Mouse (Mus musculus) MEL (cell line): ENCODE measurements around the gene Pparg. TPM values are rescaled to one million over a fixed set of nuclear protein-coding genes. Genes with fewer than 3 reads are reported as not detected.

Experiments used
- DNase-seq: peaks from one replicate; pipeline ENCODE4 v3.0.0; 2011; ENCODE audit warnings: low read depth, low spot score
- H3K27ac ChIP-seq: 2 replicates; pipeline ENCODE4 v1.5.1; 2012; ENCODE audit warnings: low read depth, mild to moderate bottlenecking, control low read depth, low read length, moderate library complexity; ENCODE audit not compliant: control insufficient read depth
- H3K27me3 ChIP-seq, 2 experiments: fragments of 150-350 bp in 1 of 2; sonication (generic) in 1 of 2; 2 replicates each; pipeline ENCODE4 v1.6.1; 2012; ENCODE audit warnings: low read length in 2 of 2, mild to moderate bottlenecking in 2 of 2, improper control_type of control experiment in 1 of 2, moderate library complexity in 1 of 2; ENCODE audit not compliant: insufficient read depth in 2 of 2, control insufficient read depth in 1 of 2
- H3K36me3 ChIP-seq, 2 experiments: 2 replicates each; pipeline ENCODE4 v1.6.1; 2012 to 2014; ENCODE audit warnings: low read length in 2 of 2, improper control_type of control experiment in 1 of 2, inconsistent platforms in 1 of 2, mild to moderate bottlenecking in 1 of 2; ENCODE audit not compliant: insufficient read depth in 2 of 2, control insufficient read depth in 1 of 2
- H3K4me1 ChIP-seq, 2 experiments: fragments of 150-350 bp in 1 of 2; sonication (generic) in 1 of 2; 2 replicates each; pipeline ENCODE4 v1.6.1; 2012; ENCODE audit warnings: low read length in 2 of 2, improper control_type of control experiment in 1 of 2, mild to moderate bottlenecking in 1 of 2; ENCODE audit not compliant: insufficient read depth in 2 of 2, control insufficient read depth in 1 of 2
- H3K4me3 ChIP-seq, 2 experiments: fragments of 150-350 bp in 1 of 2; sonication (generic) in 1 of 2; 2 replicates each; pipeline ENCODE4 v1.5.1; 2012; ENCODE audit warnings: low read depth in 2 of 2, low read length in 2 of 2, mild to moderate bottlenecking in 2 of 2, moderate library complexity in 2 of 2, control low read depth in 1 of 2, improper control_type of control experiment in 1 of 2; ENCODE audit not compliant: control insufficient read depth in 1 of 2, insufficient read depth in 1 of 2
- H3K79me2 ChIP-seq: 2 replicates; pipeline ENCODE4 v1.6.1; 2012; ENCODE audit warnings: mild to moderate bottlenecking, low read length, moderate library complexity; ENCODE audit not compliant: control insufficient read depth, poor library complexity, insufficient read depth
- H3K9ac ChIP-seq: 2 replicates; pipeline ENCODE4 v1.6.1; 2012; ENCODE audit warnings: low read depth, mild to moderate bottlenecking, control low read depth, low read length, moderate library complexity; ENCODE audit not compliant: control insufficient read depth, poor library complexity, severe bottlenecking
- H3K9me3 ChIP-seq: fragments of 150-350 bp; sonication (generic); replicated peaks from 2 replicates; pipeline ENCODE4 v1.6.1; 2012; ENCODE audit warnings: mild to moderate bottlenecking, low read length, improper control_type of control experiment, moderate library complexity; ENCODE audit not compliant: insufficient read depth
- BHLHE40 ChIP-seq: IDR thresholded peaks from 2 replicates; pipeline ENCODE4 v1.6.1; 2012; ENCODE audit warnings: low read depth, mild to moderate bottlenecking, inconsistent platforms, low read length, improper control_type of control experiment, borderline replicate concordance
- CHD1 ChIP-seq: IDR thresholded peaks from 2 replicates; pipeline ENCODE4 v1.6.1; 2012; ENCODE audit warnings: low read depth, mild to moderate bottlenecking, inconsistent platforms, low read length, improper control_type of control experiment
- CHD2 ChIP-seq: IDR thresholded peaks from 2 replicates; pipeline ENCODE4 v1.6.1; 2011; ENCODE audit warnings: low read length, improper control_type of control experiment
- CTCF ChIP-seq, 3 experiments: IDR thresholded peaks in 2 of 3; conservative IDR thresholded peaks in 1 of 3; 2 replicates each; pipeline ENCODE4 v1.5.1; 2011 to 2012; ENCODE audit warnings: low read length in 3 of 3, low read depth in 2 of 3, mild to moderate bottlenecking in 2 of 3, improper control_type of control experiment in 1 of 3, inconsistent platforms in 1 of 3, mixed read lengths in 1 of 3, moderate library complexity in 1 of 3; ENCODE audit not compliant: control insufficient read depth in 1 of 3, insufficient read depth in 1 of 3, poor library complexity in 1 of 3, severe bottlenecking in 1 of 3
- E2F4 ChIP-seq: IDR thresholded peaks from 2 replicates; pipeline ENCODE4 v1.6.1; 2011; ENCODE audit warnings: low read depth, low read length, improper control_type of control experiment, borderline replicate concordance
- EP300 ChIP-seq, 2 experiments: IDR thresholded peaks; 2 replicates each; pipeline ENCODE4 v1.6.1; 2011; ENCODE audit warnings: improper control_type of control experiment in 2 of 2, low read length in 2 of 2, low read depth in 1 of 2, mild to moderate bottlenecking in 1 of 2
- ETS1 ChIP-seq: IDR thresholded peaks from 2 replicates; pipeline ENCODE4 v1.6.1; 2012; ENCODE audit warnings: low read depth, mild to moderate bottlenecking, inconsistent platforms, low read length, improper control_type of control experiment, moderate library complexity
- GATA1 ChIP-seq: IDR thresholded peaks from 2 replicates; pipeline ENCODE4 v1.6.1; 2011; ENCODE audit warnings: low read depth, low read length, improper control_type of control experiment
- KAT2A ChIP-seq: conservative IDR thresholded peaks from 2 replicates; pipeline ENCODE4 v1.6.1; 2012; ENCODE audit warnings: low read depth, low read length, improper control_type of control experiment, inconsistent platforms
- MEF2A ChIP-seq: IDR thresholded peaks from 2 replicates; pipeline ENCODE4 v1.6.1; 2014; ENCODE audit warnings: low read depth, mild to moderate bottlenecking, inconsistent platforms, low read length, improper control_type of control experiment; ENCODE audit not compliant: poor library complexity, insufficient replicate concordance, severe bottlenecking; ENCODE audit errors: extremely low read depth
- MYC ChIP-seq: IDR thresholded peaks from 2 replicates; pipeline ENCODE4 v1.6.1; 2011; ENCODE audit warnings: low read depth, mild to moderate bottlenecking, low read length, improper control_type of control experiment, moderate library complexity
- NRF1 ChIP-seq: IDR thresholded peaks from 2 replicates; pipeline ENCODE4 v1.6.1; 2014; ENCODE audit warnings: low read depth, mild to moderate bottlenecking, inconsistent platforms, low read length, improper control_type of control experiment, moderate library complexity; ENCODE audit not compliant: poor library complexity, insufficient read depth, severe bottlenecking
- POLR2A ChIP-seq, 2 experiments: IDR thresholded peaks; 2 replicates each; pipeline ENCODE4 v1.6.1; 2011 to 2012; ENCODE audit warnings: low read length in 2 of 2, mild to moderate bottlenecking in 2 of 2, control low read depth in 1 of 2, improper control_type of control experiment in 1 of 2, low read depth in 1 of 2, moderate library complexity in 1 of 2; ENCODE audit not compliant: control insufficient read depth in 1 of 2, insufficient read depth in 1 of 2, poor library complexity in 1 of 2
- POLR2AphosphoS5 ChIP-seq: IDR thresholded peaks from 2 replicates; pipeline ENCODE4 v1.6.1; 2012; ENCODE audit warnings: low read depth, borderline replicate concordance, mild to moderate bottlenecking, inconsistent platforms, low read length, moderate library complexity, mixed read lengths
- RCOR1 ChIP-seq: IDR thresholded peaks from 2 replicates; pipeline ENCODE4 v1.6.1; 2012; ENCODE audit warnings: low read depth, mild to moderate bottlenecking, inconsistent platforms, low read length, improper control_type of control experiment
- TAL1 ChIP-seq: IDR thresholded peaks from 2 replicates; pipeline ENCODE4 v1.6.1; 2012; ENCODE audit warnings: mild to moderate bottlenecking, inconsistent platforms, low read length, moderate library complexity, mixed read lengths
- TCF12 ChIP-seq: IDR thresholded peaks from 2 replicates; pipeline ENCODE4 v1.6.1; 2014; ENCODE audit warnings: low read depth, mild to moderate bottlenecking, inconsistent platforms, low read length, improper control_type of control experiment, moderate library complexity
- UBTF ChIP-seq: IDR thresholded peaks from 2 replicates; pipeline ENCODE4 v1.6.1; 2012; ENCODE audit warnings: low read depth, mild to moderate bottlenecking, inconsistent platforms, low read length, improper control_type of control experiment, moderate library complexity, borderline replicate concordance; ENCODE audit not compliant: insufficient read depth
- USF1 ChIP-seq: IDR thresholded peaks from 2 replicates; pipeline ENCODE4 v1.6.1; 2014; ENCODE audit warnings: low read depth, mild to moderate bottlenecking, inconsistent platforms, low read length, improper control_type of control experiment, moderate library complexity
- ZNF384 ChIP-seq: IDR thresholded peaks from 2 replicates; pipeline ENCODE4 v1.6.1; 2012; ENCODE audit warnings: low read depth, mild to moderate bottlenecking, inconsistent platforms, low read length, improper control_type of control experiment
- polyA plus RNA-seq, 2 experiments: library from polyadenylated mRNA; stranded (reverse) in 1 of 2; unstranded in 1 of 2; fragments of >175 nt in 1 of 2; fragments of >200 nt in 1 of 2; gene quantifications; 2 replicates each; pipeline versions ENCODE4 v1.2.1 to v1.2.4; 2012; ENCODE audit warnings: low replicate concordance in 2 of 2, low read depth in 1 of 2; ENCODE audit not compliant: insufficient read length in 2 of 2, insufficient read depth in 1 of 2, missing spikeins in 1 of 2
- total RNA-seq: library from RNA; depleted of rRNA; stranded (reverse); fragments of 300-350 nt; gene quantifications from 2 replicates; pipeline ENCODE4 v1.2.3, GENCODE M21; 2012

Gene Pparg
- total and polyA plus RNA-seq, 3 experiments: 0.08 to 0.15 TPM; not detected in 1

- Histone ChIP-seq H3K27me3 (peaks cover 0 to 2% of the 10 kb centered on the region in 2 experiments), H3K36me3 (peaks cover 0 to 18% of the 10 kb centered on the region in 2 experiments; a peak in 2 of 4 replicates), H3K27ac (no peak overlapping the region), H3K4me3 (no peak overlapping the region), H3K9ac (no peak overlapping the region), H3K79me2 (no peaks in the 10 kb centered on the region), H3K9me3 (no peaks in the 10 kb centered on the region), H3K4me1 (peaks cover 4 to 16% of the 10 kb centered on the region in 2 experiments)
- TF ChIP-seq USF1: no peak
- no peak for TF ChIP-seq POLR2AphosphoS5
- TF ChIP-seq TCF12: 0 out of 2 replicates have a peak, but pooled peaks have one; percentile 17
- no peak for TF ChIP-seq E2F4
- TF ChIP-seq RCOR1: peak; percentile 80
- no peak for TF ChIP-seq CHD1
- peak; percentile 39 for TF ChIP-seq GATA1
- TF ChIP-seq ETS1: 0 out of 2 replicates have a peak, but pooled peaks have one; percentile 31
- peak in 1 of 2 experiments; percentile 68; a peak in 2 of 4 replicates for TF ChIP-seq EP300 (IDR thresholded peaks at IDR 0.05; ENCODE audit: low read depth in 1 of 2, low read length in 2 of 2)
- TF ChIP-seq UBTF: no peak
- TF ChIP-seq CHD2: no peak
- TF ChIP-seq POLR2A (IDR thresholded peaks at IDR 0.05; ENCODE audit: control insufficient read depth in 1 of 2, insufficient read depth in 1 of 2, low read depth in 1 of 2, low read length in 2 of 2, poor library complexity in 1 of 2): no peak
- no peak for TF ChIP-seq MEF2A
- TF ChIP-seq MYC: no peak
- TF ChIP-seq ZNF384: no peak
- DNase-seq: peak; percentile 52
Observed at GRCm38 (mm10) chr6:115485635-115486034, 124.9 kb downstream of the Pparg start.

DNA sequence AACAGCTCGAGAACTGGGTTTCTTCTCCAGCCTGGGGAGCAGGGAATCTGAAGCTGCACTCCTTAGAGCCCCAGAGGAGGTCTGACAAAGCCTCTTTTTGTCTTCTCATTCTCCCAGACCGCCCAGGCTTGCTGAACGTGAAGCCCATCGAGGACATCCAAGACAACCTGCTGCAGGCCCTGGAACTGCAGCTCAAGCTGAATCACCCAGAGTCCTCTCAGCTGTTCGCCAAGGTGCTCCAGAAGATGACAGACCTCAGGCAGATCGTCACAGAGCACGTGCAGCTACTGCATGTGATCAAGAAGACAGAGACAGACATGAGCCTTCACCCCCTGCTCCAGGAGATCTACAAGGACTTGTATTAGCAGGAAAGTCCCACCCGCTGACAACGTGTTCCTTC, 129.1 kb downstream of the Pparg start:
- TF ChIP-seq NRF1 (no peak), USF1 (no peak), BHLHE40 (no peak), CTCF (IDR thresholded peaks at IDR 0.05 in 2 of 3, conservative IDR thresholded peaks at IDR 0.05 in 1 of 3; ENCODE audit: control insufficient read depth in 1 of 3, insufficient read depth in 1 of 3, low read depth in 2 of 3, low read length in 3 of 3, poor library complexity in 1 of 3, severe bottlenecking in 1 of 3) (no peak), KAT2A (no peak), TAL1 (no peak), E2F4 (no peak), TCF12 (no peak)
- Histone ChIP-seq H3K36me3 (peaks cover 0 to 3% of the 10 kb centered on the region in 2 experiments; a peak in 2 of 4 replicates), H3K4me3 (no peak overlapping the region), H3K79me2 (no peaks in the 10 kb centered on the region), H3K9me3 (no peaks in the 10 kb centered on the region), H3K4me1 (peaks cover 2 to 5% of the 10 kb centered on the region in 2 experiments; a peak in 3 of 4 replicates), H3K27me3 (peaks cover 0 to 4% of the 10 kb centered on the region in 2 experiments), H3K9ac (no peak overlapping the region), H3K27ac (no peak overlapping the region)
- no peak for DNase-seq
